Mouse (Mus musculus) liver, adult 2 months (tissue): Measurements from ENCODE around the gene Vps37c.

Experiments
- CTCF ChIP-seq: fragments of 200-500 bp; IDR thresholded peaks from 2 replicates; pipeline ENCODE4 v1.5.1; 2011; ENCODE audit warnings: low read depth, low read length, control low read depth
- POLR2A ChIP-seq: fragments of 200-500 bp; IDR thresholded peaks from 2 replicates; pipeline ENCODE4 v1.6.1; 2011; ENCODE audit warnings: low read length, control low read depth; ENCODE audit not compliant: insufficient read depth; ENCODE audit errors: extremely low read depth

- TF ChIP-seq CTCF (no peak), POLR2A (no peak)
Measured at GRCm38 (mm10) chr19:10719751-10720150, 31.2 kb downstream of the Vps37c start.
